ENCODE assay signal across 24 mouse cellular contexts in the genomic region with DNA sequence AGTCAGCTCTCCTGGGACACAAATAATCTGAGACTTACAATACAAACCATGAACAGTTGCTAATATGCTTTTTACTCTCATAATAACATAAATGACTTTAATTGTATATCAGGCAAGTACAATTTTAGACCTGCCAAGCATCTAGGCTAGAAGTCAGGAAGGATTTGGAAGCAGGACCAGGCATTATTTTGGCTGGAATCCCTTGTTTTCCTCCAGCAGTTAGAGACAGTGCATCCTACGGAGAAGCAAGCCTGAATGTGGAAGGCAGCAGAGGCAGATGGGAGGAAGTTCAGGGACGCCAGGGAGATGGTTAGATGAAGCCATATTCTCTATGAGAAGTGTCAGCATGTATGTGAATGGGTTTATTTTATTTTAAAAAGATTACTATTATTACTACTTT.
A peak's percentile ranks its signal among the peaks of the same experiment; 100 is the strongest.
DNase-seq lines count a peak whose midpoint lies in the region; ATAC-seq and TF ChIP-seq lines count a peak whose summit lies in the region.
"Had no signal": no experiment of that assay in that cellular context is flagged by ENCODE, and none has a peak within 500 bp of the region (broad histone marks: within the 10 kb centered on the region; RNA-seq: fewer than 3 reads in every experiment).

No protein-coding gene starts in this region.

- TF ChIP-seq CTCF in midbrain, postnatal 0 days (IDR thresholded peaks at IDR 0.05) = no peak
- no peak for TF ChIP-seq CTCF in intestine, postnatal 0 days (IDR thresholded peaks at IDR 0.05; ENCODE audit: low read depth)

- peaks cover 9% of the 10 kb centered on the region; the same call in 1 of the 2 replicates for H3K4me1 ChIP-seq in embryonic facial prominence, embryonic 12.5 days
- peaks cover 19% of the 10 kb centered on the region for H3K4me1 ChIP-seq in embryonic facial prominence, embryonic 10.5 days
- H3K4me1 ChIP-seq in heart, embryonic 15.5 days (replicated peaks) = peaks cover 14% of the 10 kb centered on the region
- H3K4me1 ChIP-seq in heart, embryonic 10.5 days = peaks cover 14% of the 10 kb centered on the region
- H3K4me1 ChIP-seq in midbrain, embryonic 11.5 days (ENCODE audit: control insufficient read depth, insufficient read depth, low read length) = peaks cover 2% of the 10 kb centered on the region; the same call in 1 of the 2 replicates
- no peaks in the 10 kb centered on the region for H3K4me1 ChIP-seq in midbrain, postnatal 0 days (ENCODE audit: insufficient read depth, low read length)
- H3K4me1 ChIP-seq in intestine, postnatal 0 days (replicated peaks; ENCODE audit: control insufficient read depth, insufficient read depth, low read length) = peaks cover 3% of the 10 kb centered on the region; the same call in 1 of the 2 replicates

- DNase-seq in embryonic facial prominence, embryonic 10.5 days (ENCODE audit: low spot score) = no peak
- no peak for DNase-seq in heart, embryonic 10.5 days (ENCODE audit: low spot score)
- DNase-seq in midbrain, embryonic 11.5 days (ENCODE audit: low spot score, missing footprints) = peak; percentile 53
- no peak for DNase-seq in midbrain, postnatal 0 days (ENCODE audit: low spot score)
- DNase-seq in urinary bladder, adult 2 months (ENCODE audit: low spot score) = no peak
- DNase-seq: adrenal gland, adult 8-10 months; adrenal gland, postnatal 36 days; cerebellum, adult 11 months; cerebellum, adult 8-10 months; cerebellum, postnatal 36 days; gastrocnemius, postnatal 10 days; heart, adult 18-20 months; heart, postnatal 4 days; kidney, adult 8-10 months had no signal

- no peak overlapping the region for H3K9ac ChIP-seq in embryonic facial prominence, embryonic 12.5 days
- H3K9ac ChIP-seq in heart, embryonic 15.5 days = no peak overlapping the region
- H3K9ac ChIP-seq in midbrain, embryonic 11.5 days (ENCODE audit: low read length) = no peak overlapping the region
- H3K9ac ChIP-seq in midbrain, postnatal 0 days (replicated peaks; ENCODE audit: low read length, poor library complexity, severe bottlenecking) = no peak overlapping the region
- H3K9ac ChIP-seq in intestine, postnatal 0 days (ENCODE audit: low read depth, low read length) = no peak overlapping the region
- H3K9ac ChIP-seq: embryonic facial prominence, embryonic 15.5 days; hindbrain, embryonic 12.5 days had no signal

- no peak for ATAC-seq in embryonic facial prominence, embryonic 12.5 days (ENCODE audit: insufficient number of reproducible peaks, insufficient read depth, low FRiP score, low TSS enrichment)
- no peak for ATAC-seq in heart, embryonic 15.5 days (replicated peaks; ENCODE audit: insufficient number of reproducible peaks, insufficient read depth, low FRiP score, low read depth)
- ATAC-seq in midbrain, embryonic 11.5 days (ENCODE audit: low FRiP score) = no peak
- ATAC-seq in midbrain, postnatal 0 days (ENCODE audit: low FRiP score) = no peak
- no peak for ATAC-seq in intestine, postnatal 0 days
- ATAC-seq: forebrain, embryonic 16.5 days; hindbrain, embryonic 16.5 days; inflammation-experienced regulatory T-cells, adult 6 months had no signal

- no peak overlapping the region for H3K4me2 ChIP-seq in embryonic facial prominence, embryonic 12.5 days (replicated peaks)
- H3K4me2 ChIP-seq in heart, embryonic 15.5 days = no peak overlapping the region
- no peak overlapping the region for H3K4me2 ChIP-seq in midbrain, embryonic 11.5 days
- H3K4me2 ChIP-seq in midbrain, postnatal 0 days (ENCODE audit: low read depth, low read length, poor library complexity, severe bottlenecking) = no peak overlapping the region
- no peak overlapping the region for H3K4me2 ChIP-seq in intestine, postnatal 0 days (replicated peaks; ENCODE audit: low read depth)
- H3K4me2 ChIP-seq: embryonic facial prominence, embryonic 15.5 days; hindbrain, embryonic 12.5 days had no signal

- no peaks in the 10 kb centered on the region for H3K27me3 ChIP-seq in embryonic facial prominence, embryonic 12.5 days
- no peaks in the 10 kb centered on the region for H3K27me3 ChIP-seq in embryonic facial prominence, embryonic 10.5 days (replicated peaks; ENCODE audit: low read depth, poor library complexity, severe bottlenecking)
- H3K27me3 ChIP-seq in heart, embryonic 15.5 days = no peaks in the 10 kb centered on the region
- no peaks in the 10 kb centered on the region for H3K27me3 ChIP-seq in heart, embryonic 10.5 days (ENCODE audit: insufficient read depth, poor library complexity, severe bottlenecking)
- no peaks in the 10 kb centered on the region for H3K27me3 ChIP-seq in midbrain, embryonic 11.5 days (ENCODE audit: control insufficient read depth, insufficient read depth, low read length)
- H3K27me3 ChIP-seq in midbrain, postnatal 0 days (ENCODE audit: insufficient read depth, low read length) = no peaks in the 10 kb centered on the region
- no peaks in the 10 kb centered on the region for H3K27me3 ChIP-seq in intestine, postnatal 0 days (replicated peaks; ENCODE audit: control insufficient read depth, insufficient read depth, low read length)
- H3K27me3 ChIP-seq: CH12.LX; embryonic facial prominence, embryonic 15.5 days; hindbrain, embryonic 12.5 days had no signal

- H3K9me3 ChIP-seq in embryonic facial prominence, embryonic 12.5 days = no peaks in the 10 kb centered on the region
- no peaks in the 10 kb centered on the region for H3K9me3 ChIP-seq in embryonic facial prominence, embryonic 10.5 days
- no peaks in the 10 kb centered on the region for H3K9me3 ChIP-seq in heart, embryonic 15.5 days (replicated peaks)
- no peaks in the 10 kb centered on the region for H3K9me3 ChIP-seq in heart, embryonic 10.5 days
- no peaks in the 10 kb centered on the region for H3K9me3 ChIP-seq in midbrain, embryonic 11.5 days (ENCODE audit: control insufficient read depth, low read length)
- H3K9me3 ChIP-seq in midbrain, postnatal 0 days (ENCODE audit: low read length) = no peaks in the 10 kb centered on the region
- no peaks in the 10 kb centered on the region for H3K9me3 ChIP-seq in intestine, postnatal 0 days (ENCODE audit: control insufficient read depth)
- H3K9me3 ChIP-seq: embryonic facial prominence, embryonic 15.5 days; hindbrain, embryonic 12.5 days had no signal

- peaks cover 10% of the 10 kb centered on the region for H3K36me3 ChIP-seq in embryonic facial prominence, embryonic 12.5 days
- H3K36me3 ChIP-seq in embryonic facial prominence, embryonic 10.5 days (replicated peaks) = peaks cover 39% of the 10 kb centered on the region
- peaks cover 13% of the 10 kb centered on the region for H3K36me3 ChIP-seq in heart, embryonic 15.5 days
- peaks cover 35% of the 10 kb centered on the region for H3K36me3 ChIP-seq in heart, embryonic 10.5 days
- no peaks in the 10 kb centered on the region; the same call in 1 of the 2 replicates for H3K36me3 ChIP-seq in midbrain, embryonic 11.5 days (ENCODE audit: control insufficient read depth, insufficient read depth, low read length)
- H3K36me3 ChIP-seq in midbrain, postnatal 0 days (ENCODE audit: insufficient read depth, low read length) = no peaks in the 10 kb centered on the region
- peaks cover 35% of the 10 kb centered on the region for H3K36me3 ChIP-seq in intestine, postnatal 0 days (ENCODE audit: control insufficient read depth, insufficient read depth)

- no peak overlapping the region for H3K4me3 ChIP-seq in embryonic facial prominence, embryonic 12.5 days
- H3K4me3 ChIP-seq in embryonic facial prominence, embryonic 10.5 days = no peak overlapping the region
- no peak overlapping the region for H3K4me3 ChIP-seq in heart, embryonic 15.5 days
- no peak overlapping the region for H3K4me3 ChIP-seq in heart, embryonic 10.5 days
- no peak overlapping the region for H3K4me3 ChIP-seq in midbrain, embryonic 11.5 days (ENCODE audit: low read depth, low read length)
- H3K4me3 ChIP-seq in midbrain, postnatal 0 days (ENCODE audit: low read depth, low read length) = no peak overlapping the region
- H3K4me3 ChIP-seq in intestine, postnatal 0 days (ENCODE audit: low read depth, low read length) = no peak overlapping the region
- H3K4me3 ChIP-seq: embryonic facial prominence, embryonic 15.5 days; erythroblast, embryonic 14.5 days; hindbrain, embryonic 12.5 days had no signal

- WGBS in embryonic facial prominence, embryonic 12.5 days = 58% methylated on average over 2 of the region's 2 CpGs
- 71% methylated on average over 2 of the region's 2 CpGs for WGBS in embryonic facial prominence, embryonic 10.5 days
- WGBS in heart, embryonic 15.5 days = 53% methylated on average over 2 of the region's 2 CpGs
- WGBS in heart, embryonic 10.5 days = 58% methylated on average over 2 of the region's 2 CpGs
- 80% methylated on average over 2 of the region's 2 CpGs for WGBS in midbrain, embryonic 11.5 days
- 72% methylated on average over 2 of the region's 2 CpGs for WGBS in midbrain, postnatal 0 days
- 68% methylated on average over 2 of the region's 2 CpGs for WGBS in intestine, postnatal 0 days

- H3K27ac ChIP-seq in embryonic facial prominence, embryonic 12.5 days = 0 out of 2 replicates have a peak overlapping the region, but pooled peaks have one; percentile 11
- H3K27ac ChIP-seq in embryonic facial prominence, embryonic 10.5 days (replicated peaks) = no peak overlapping the region
- 0 out of 2 replicates have a peak overlapping the region, but pooled peaks have one; percentile 21 for H3K27ac ChIP-seq in heart, embryonic 15.5 days
- no peak overlapping the region for H3K27ac ChIP-seq in heart, embryonic 10.5 days
- no peak overlapping the region for H3K27ac ChIP-seq in midbrain, embryonic 11.5 days (ENCODE audit: low read depth, low read length)
- H3K27ac ChIP-seq in midbrain, postnatal 0 days (ENCODE audit: low read depth, low read length) = no peak overlapping the region
- H3K27ac ChIP-seq in intestine, postnatal 0 days (ENCODE audit: low read depth, low read length) = 0 out of 2 replicates have a peak overlapping the region, but pooled peaks have one; percentile 4
- H3K27ac ChIP-seq: embryonic facial prominence, embryonic 15.5 days; hindbrain, embryonic 12.5 days had no signal

Comparison
In these comparisons a context has a peak if more than half of its experiments do, and no peak if none do; other contexts are left out.
1. H3K27ac ChIP-seq: peak in embryonic facial prominence, embryonic 12.5 days (single experiment), heart, embryonic 15.5 days (single experiment) and intestine, postnatal 0 days (single experiment); none in embryonic facial prominence, embryonic 10.5 days (single experiment), heart, embryonic 10.5 days (single experiment), midbrain, embryonic 11.5 days (single experiment) and midbrain, postnatal 0 days (single experiment).